Mouse (Mus musculus): ENCODE results near the gene Triobp.
"Not testable (repeated sequence)": the region's sequence is repeated elsewhere in the genome, so short reads cannot be mapped to it uniquely, and the experiment has no call there.

Triobp gene

GRCm38 (mm10) chr15:79002036-79002435 is 54.5 kb downstream of the Triobp start:
- DNase-seq = peak; percentile 76

- no peak for DNase-seq
Observed at GRCm38 (mm10) chr15:79003079-79003478, 55.6 kb downstream of the Triobp start.

- no peak for DNase-seq
Observed at GRCm38 (mm10) chr15:79005581-79005980, 58.1 kb downstream of the Triobp start.

GRCm38 (mm10) chr15:79006638-79007037 is 59.1 kb downstream of the Triobp start:
- DNase-seq = no peak

GRCm38 (mm10) chr15:79007059-79007458 is 59.5 kb downstream of the Triobp start:
- no peak for DNase-seq

GRCm38 (mm10) chr15:79007836-79008235 is 60.3 kb downstream of the Triobp start:
- not testable (repeated sequence) for DNase-seq

GRCm38 (mm10) chr15:79009734-79010133 is 62.2 kb downstream of the Triobp start:
- DNase-seq = no peak

GRCm38 (mm10) chr15:79011550-79011949 is 64.0 kb downstream of the Triobp start:
- no peak for DNase-seq

GRCm38 (mm10) chr15:79013382-79013781 is 65.9 kb downstream of the Triobp start:
- no peak for DNase-seq

GRCm38 (mm10) chr15:79018191-79018590 is 70.7 kb downstream of the Triobp start:
- DNase-seq = no peak

- no peak for DNase-seq
Observed at GRCm38 (mm10) chr15:79018886-79019285, 71.4 kb downstream of the Triobp start.

GRCm38 (mm10) chr15:79022671-79023230 is 75.2 kb downstream of the Triobp start:
- DNase-seq = no peak

GRCm38 (mm10) chr15:79023366-79023765 is 75.8 kb downstream of the Triobp start:
- peak; percentile 59 for DNase-seq

- DNase-seq = peak; percentile 46
Observed at GRCm38 (mm10) chr15:79025687-79026308, 78.3 kb downstream of the Triobp start.

GRCm38 (mm10) chr15:79026511-79027290 is 79.2 kb downstream of the Triobp start:
- peak; percentile 79 for DNase-seq

- peak; percentile 47 for DNase-seq
Observed at GRCm38 (mm10) chr15:79027291-79028205, 80.0 kb downstream of the Triobp start.

GRCm38 (mm10) chr15:79028237-79028738 is 80.8 kb downstream of the Triobp start, which contains the start of gene H1f0:
TSS of gene H1f0 (plus strand) at chr15:79028450.
- DNase-seq = peak; percentile 93

GRCm38 (mm10) chr15:79028823-79029484 is 81.4 kb downstream of the Triobp start:
- DNase-seq = no peak

- DNase-seq = no peak
Observed at GRCm38 (mm10) chr15:79029519-79030241, 82.2 kb downstream of the Triobp start.

- DNase-seq = peak; percentile 96
Observed at GRCm38 (mm10) chr15:79030551-79031435, 83.3 kb downstream of the Triobp start.

All from kidney, adult 9 months (tissue).